Mouse (Mus musculus) heart, embryonic 16.5 days (tissue): Measurements from ENCODE around the gene Myh9. TPM values are rescaled to one million over a fixed set of nuclear protein-coding genes. Genes with fewer than 3 reads are reported as not detected.

ENCODE experiments used
- ATAC-seq: fragments of 200-750 bp; cut with Nextera tagmentation; replicated peaks from 2 replicates; pipeline ENCODE4 v1.8.0; 2017; ENCODE audit warnings: moderate number of reproducible peaks; ENCODE audit not compliant: insufficient read depth, low FRiP score; ENCODE audit errors: extremely low read depth
- H3K27ac ChIP-seq: fragments of 300-500 bp; sonication (generic); 2 replicates; pipeline ENCODE4 v1.5.1; 2014; ENCODE audit warnings: mild to moderate bottlenecking, low read length, control low read depth, moderate library complexity
- H3K27me3 ChIP-seq: fragments of 300-500 bp; sonication (generic); 2 replicates; pipeline ENCODE4 v1.6.1; 2014; ENCODE audit warnings: low read length, mixed read lengths; ENCODE audit not compliant: control insufficient read depth, insufficient read depth
- H3K36me3 ChIP-seq: fragments of 300-500 bp; sonication (generic); 2 replicates; pipeline ENCODE4 v1.6.1; 2014; ENCODE audit not compliant: control insufficient read depth, insufficient read depth
- H3K4me1 ChIP-seq: fragments of 300-500 bp; sonication (generic); 2 replicates; pipeline ENCODE4 v1.6.1; 2014; ENCODE audit warnings: low read length, mixed read lengths; ENCODE audit not compliant: control insufficient read depth, insufficient read depth
- H3K4me2 ChIP-seq: fragments of 300-500 bp; sonication (generic); 2 replicates; pipeline ENCODE4 v1.6.1; 2014; ENCODE audit warnings: low read depth, mild to moderate bottlenecking, control low read depth, low read length
- H3K4me3 ChIP-seq: fragments of 300-500 bp; sonication (generic); 2 replicates; pipeline ENCODE4 v1.5.1; 2014; ENCODE audit warnings: mild to moderate bottlenecking, control low read depth, low read length
- H3K9ac ChIP-seq: fragments of 300-500 bp; sonication (generic); 2 replicates; pipeline ENCODE4 v1.6.1; 2014; ENCODE audit warnings: low read length, control low read depth
- H3K9me3 ChIP-seq: fragments of 300-500 bp; sonication (generic); replicated peaks from 2 replicates; pipeline ENCODE4 v1.6.1; 2016; ENCODE audit warnings: low read length; ENCODE audit not compliant: control insufficient read depth
- WGBS: fragments of 180-500 bp; shearing (Covaris S2); extraction: QIAGEN DNeasy Blood & Tissue Kit; methylation state at CpG from one replicate; pipeline ENCODE4 v1.1.7; 2014; 5-methylcytosine and 5-hydroxymethylcytosine counted together
- polyA plus RNA-seq: library from polyadenylated mRNA; unstranded; fragments of >200 nt; fragmentation: Nextera tagmentation; extraction: Ambion mirVana; gene quantifications from 2 replicates; pipeline ENCODE4 v1.2.1, GENCODE M21; 2015

Gene Myh9
- polyA plus RNA-seq, 1 experiment from 2014 or later, result 22.8 TPM

GRCm38 (mm10) chr15:77840450-77841360 is 1.3 kb downstream of the Myh9 start:
- 2% methylated on average over 35 of the region's 36 CpGs for WGBS
- peaks cover 42% of the 10 kb centered on the region for H3K4me1 ChIP-seq

GRCm38 (mm10) chr15:77839529-77840286 is 2.3 kb downstream of the Myh9 start:
- Histone ChIP-seq H3K27me3 (no peaks in the 10 kb centered on the region), H3K4me1 (peaks cover 51% of the 10 kb centered on the region)

More at GRCm38 (mm10) chr15:77840450-77841360, 1.3 kb downstream of the Myh9 start:
- Histone ChIP-seq H3K9me3 (no peaks in the 10 kb centered on the region), H3K27me3 (no peaks in the 10 kb centered on the region), H3K36me3 (no peaks in the 10 kb centered on the region), H3K4me3 (peak overlapping the region; percentile 87), H3K27ac (peak overlapping the region; percentile 94), H3K4me2 (peak overlapping the region; percentile 88), H3K9ac (peak overlapping the region; percentile 89)
- ATAC-seq, result no peak

GRCm38 (mm10) chr15:77838530-77839387 is 3.2 kb downstream of the Myh9 start:
- no peak for ATAC-seq
- H3K9ac ChIP-seq, result peak overlapping the region; percentile 89
- H3K36me3 ChIP-seq, result no peaks in the 10 kb centered on the region
- no peaks in the 10 kb centered on the region for H3K27me3 ChIP-seq
- H3K9me3 ChIP-seq, result no peaks in the 10 kb centered on the region
- peak overlapping the region; percentile 88 for H3K4me2 ChIP-seq
- peak overlapping the region; percentile 94 for H3K27ac ChIP-seq
- H3K4me3 ChIP-seq, result peak overlapping the region; percentile 87
- WGBS, result 27% methylated on average over 4 of the region's 4 CpGs
- H3K4me1 ChIP-seq, result peaks cover 56% of the 10 kb centered on the region

More at GRCm38 (mm10) chr15:77839529-77840286, 2.3 kb downstream of the Myh9 start:
- Histone ChIP-seq H3K9me3 (no peaks in the 10 kb centered on the region), H3K27ac (peak overlapping the region; percentile 94), H3K36me3 (no peaks in the 10 kb centered on the region), H3K4me2 (peak overlapping the region; percentile 88), H3K9ac (peak overlapping the region; percentile 89), H3K4me3 (peak overlapping the region; percentile 87)
- 8% methylated on average over 10 of the region's 10 CpGs for WGBS
- no peak for ATAC-seq

- Histone ChIP-seq H3K9ac (peak overlapping the region; percentile 38), H3K27ac (peak overlapping the region; percentile 94), H3K36me3 (no peaks in the 10 kb centered on the region), H3K4me3 (peak overlapping the region; percentile 16; the same call in 1 of the 2 replicates), H3K4me1 (peaks cover 67% of the 10 kb centered on the region), H3K4me2 (peak overlapping the region; percentile 88), H3K9me3 (no peaks in the 10 kb centered on the region), H3K27me3 (no peaks in the 10 kb centered on the region)
- 24% methylated on average over 10 of the region's 10 CpGs for WGBS
- no peak for ATAC-seq
These were observed 4.4 kb downstream of the Myh9 start for GRCm38 (mm10) chr15:77837444-77838117.

GRCm38 (mm10) chr15:77836692-77837443 is 5.1 kb downstream of the Myh9 start:
- Histone ChIP-seq H3K9ac (peak overlapping the region; percentile 38), H3K4me3 (0 out of 2 replicates have a peak overlapping the region, but pooled peaks have one; percentile 16), H3K4me2 (peak overlapping the region; percentile 88), H3K4me1 (peaks cover 70% of the 10 kb centered on the region), H3K27ac (peak overlapping the region; percentile 94), H3K9me3 (no peaks in the 10 kb centered on the region), H3K36me3 (no peaks in the 10 kb centered on the region), H3K27me3 (no peaks in the 10 kb centered on the region)
- ATAC-seq, result no peak
- WGBS, result 30% methylated on average over 6 of the region's 6 CpGs

GRCm38 (mm10) chr15:77835930-77836653 is 5.9 kb downstream of the Myh9 start:
- peak overlapping the region; percentile 2; the same call in 1 of the 2 replicates for H3K4me3 ChIP-seq
- no peaks in the 10 kb centered on the region for H3K27me3 ChIP-seq
- peak; percentile 56; the same call in 1 of the 2 replicates for ATAC-seq
- peaks cover 78% of the 10 kb centered on the region for H3K4me1 ChIP-seq
- peak overlapping the region; percentile 38 for H3K9ac ChIP-seq
- peak overlapping the region; percentile 94 for H3K27ac ChIP-seq
- WGBS, result 17% methylated on average over 9 of the region's 9 CpGs
- no peaks in the 10 kb centered on the region for H3K9me3 ChIP-seq
- H3K4me2 ChIP-seq, result peak overlapping the region; percentile 29
- H3K36me3 ChIP-seq, result no peaks in the 10 kb centered on the region

- Histone ChIP-seq H3K4me3 (no peak overlapping the region), H3K9ac (no peak overlapping the region), H3K27ac (peak overlapping the region; percentile 58), H3K4me1 (peaks cover 82% of the 10 kb centered on the region), H3K27me3 (no peaks in the 10 kb centered on the region), H3K36me3 (no peaks in the 10 kb centered on the region), H3K9me3 (no peaks in the 10 kb centered on the region), H3K4me2 (no peak overlapping the region)
- 66% methylated on average over 15 of the region's 15 CpGs for WGBS
- no peak for ATAC-seq
These were observed 7.4 kb downstream of the Myh9 start for GRCm38 (mm10) chr15:77834336-77835268.
